Mouse (Mus musculus): ENCODE data around the gene Mkrn2os.

- TF ChIP-seq CTCF (IDR thresholded peaks at IDR 0.05; ENCODE audit: insufficient read depth, low read length) (no peak), POLR2A (IDR thresholded peaks at IDR 0.05; ENCODE audit: borderline replicate concordance, extremely low read depth, low read depth, low read length) (no peak)
Measured at GRCm38 (mm10) chr6:115615983-115616382, 23.6 kb upstream of the Mkrn2os start.

All from lung, adult 2 months (tissue).